Mouse (Mus musculus) kidney, embryonic 14.5 days (tissue): ENCODE results near the gene Spert. TPM values are rescaled to one million over a fixed set of nuclear protein-coding genes. Genes with fewer than 3 reads are reported as not detected.
A peak's percentile ranks its signal among the peaks of the same experiment; 100 is the strongest.

Experiments used
- ATAC-seq: fragments of 200-750 bp; cut with Nextera tagmentation; 2 replicates; pipeline ENCODE4 v1.8.0; 2017; ENCODE audit warnings: moderate number of reproducible peaks, mild to moderate bottlenecking, moderate TSS enrichment, moderate library complexity; ENCODE audit not compliant: low FRiP score, low TSS enrichment
- H3K27ac ChIP-seq: fragments of 300-500 bp; sonication (generic); 2 replicates; pipeline ENCODE4 v1.5.1; 2014; ENCODE audit warnings: low read depth, mild to moderate bottlenecking, low read length, moderate library complexity, mixed read lengths
- H3K27me3 ChIP-seq: fragments of 300-500 bp; sonication (generic); 2 replicates; pipeline ENCODE4 v1.6.1; 2014; ENCODE audit warnings: mild to moderate bottlenecking, low read length; ENCODE audit not compliant: control insufficient read depth, insufficient read depth
- H3K36me3 ChIP-seq: fragments of 300-500 bp; sonication (generic); 2 replicates; pipeline ENCODE4 v1.6.1; 2014; ENCODE audit warnings: low read length, mixed read lengths; ENCODE audit not compliant: control insufficient read depth, insufficient read depth
- H3K4me1 ChIP-seq: fragments of 300-500 bp; sonication (generic); 2 replicates; pipeline ENCODE4 v1.6.1; 2014; ENCODE audit warnings: low read length, mixed read lengths; ENCODE audit not compliant: control insufficient read depth, insufficient read depth
- H3K4me2 ChIP-seq: fragments of 300-500 bp; sonication (generic); replicated peaks from 2 replicates; pipeline ENCODE4 v1.6.1; 2014; ENCODE audit warnings: low read depth, mild to moderate bottlenecking, low read length
- H3K4me3 ChIP-seq: fragments of 300-500 bp; sonication (generic); 2 replicates; pipeline ENCODE4 v1.5.1; 2014; ENCODE audit warnings: mild to moderate bottlenecking, low read length
- H3K9ac ChIP-seq: fragments of 300-500 bp; sonication (generic); 2 replicates; pipeline ENCODE4 v1.6.1; 2014; ENCODE audit warnings: low read depth, mild to moderate bottlenecking, low read length, moderate library complexity
- H3K9me3 ChIP-seq: fragments of 300-500 bp; sonication (generic); 2 replicates; pipeline ENCODE4 v1.6.1; 2016; ENCODE audit warnings: low read length; ENCODE audit not compliant: control insufficient read depth
- WGBS: fragments of 180-500 bp; shearing (Covaris S2); extraction: QIAGEN DNeasy Blood & Tissue Kit; methylation state at CpG from one replicate; pipeline ENCODE4 v1.1.7; 2014; 5-methylcytosine and 5-hydroxymethylcytosine counted together
- polyA plus RNA-seq: library from polyadenylated mRNA; unstranded; fragments of >200 nt; fragmentation: Nextera tagmentation; extraction: Ambion mirVana; gene quantifications from 2 replicates; pipeline ENCODE4 v1.2.1, GENCODE M21; 2014

The Spert gene
- polyA plus RNA-seq, 1 experiment from 2014 or later = not detected

DNA sequence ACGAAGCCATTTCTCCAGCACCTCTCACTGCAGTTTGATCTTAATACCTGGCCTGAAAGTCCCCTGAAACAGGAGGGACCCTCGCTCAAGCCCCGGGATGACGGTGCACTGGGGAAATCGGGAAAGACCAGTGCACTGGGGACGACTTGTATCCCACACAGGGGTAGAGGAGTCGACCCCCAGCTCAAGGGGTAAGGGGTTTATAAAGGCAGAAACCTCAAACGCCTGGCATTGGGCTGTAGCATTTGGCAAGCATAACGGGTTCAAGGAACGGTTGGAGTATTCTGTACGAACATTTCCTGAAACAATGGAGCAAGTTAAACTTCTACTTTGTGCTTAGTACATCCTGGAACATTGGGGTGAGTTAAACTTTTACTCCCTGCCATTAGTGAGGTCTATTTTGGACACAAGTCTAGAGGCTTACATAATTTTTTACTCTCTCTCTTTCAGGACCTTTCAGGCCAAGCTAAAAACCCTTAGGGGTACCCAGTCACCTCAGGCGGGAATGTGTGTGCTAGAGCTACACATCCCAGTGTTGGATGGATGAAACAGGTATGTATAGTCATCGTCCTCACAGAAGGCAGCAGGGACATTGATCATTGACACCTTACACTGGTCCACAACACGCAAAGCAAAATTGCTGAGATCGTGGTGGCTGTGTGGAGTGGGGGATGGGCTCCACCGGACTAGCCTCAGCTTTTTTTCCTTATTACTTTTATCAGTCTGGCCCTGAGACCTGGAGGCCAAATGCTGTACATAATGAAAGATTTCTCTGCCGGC, 52.5 kb downstream of the Spert start:
- H3K27ac ChIP-seq = peak overlapping the region; percentile 37; the same call in 1 of the 2 replicates
- H3K4me3 ChIP-seq = no peak overlapping the region
- H3K9ac ChIP-seq = no peak overlapping the region
- H3K36me3 ChIP-seq = no peaks in the 10 kb centered on the region
- WGBS = 66% methylated on average over 17 of the region's 17 CpGs
- H3K27me3 ChIP-seq = no peaks in the 10 kb centered on the region
- H3K4me1 ChIP-seq = peaks cover 19% of the 10 kb centered on the region
- peak; percentile 28 for ATAC-seq
- H3K4me2 ChIP-seq = no peak overlapping the region; the same call in 1 of the 2 replicates
- no peaks in the 10 kb centered on the region for H3K9me3 ChIP-seq

DNA sequence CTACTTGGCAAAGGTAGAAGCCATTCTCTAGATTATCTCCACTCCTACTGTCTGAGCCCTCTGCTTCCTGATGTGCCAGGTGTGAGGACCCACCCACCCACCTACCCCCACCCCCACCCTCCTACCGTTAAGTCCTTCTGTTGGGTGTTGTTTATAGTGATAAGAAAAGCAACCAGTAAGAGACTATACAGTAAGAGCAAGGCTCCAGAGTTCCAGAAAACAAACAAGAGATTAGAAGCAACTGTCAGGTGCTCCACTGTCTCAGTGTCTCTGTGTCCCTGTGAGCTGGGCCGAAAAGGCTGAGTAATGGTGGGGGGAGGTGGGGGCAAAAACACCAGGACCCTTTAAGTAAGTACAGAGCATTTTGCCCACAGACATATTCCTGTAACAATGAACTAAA, 53.7 kb downstream of the Spert start:
- no peak for ATAC-seq
- H3K4me2 ChIP-seq = no peak overlapping the region
- 43% methylated on average over 2 of the region's 2 CpGs for WGBS

More for the DNA sequence above, 53.7 kb downstream of the Spert start:
- H3K4me3 ChIP-seq = no peak overlapping the region
- H3K27ac ChIP-seq = no peak overlapping the region
- peaks cover 19% of the 10 kb centered on the region for H3K4me1 ChIP-seq
- H3K27me3 ChIP-seq = no peaks in the 10 kb centered on the region
- no peaks in the 10 kb centered on the region for H3K9me3 ChIP-seq
- no peaks in the 10 kb centered on the region for H3K36me3 ChIP-seq
- H3K9ac ChIP-seq = no peak overlapping the region

Other genes with a start within 250 kb of the Spert start
- 0.09 and 0.28 TPM in 2 replicates for gene Siah3, start 137.1 kb downstream of the Spert start, polyA plus RNA-seq
- gene Erich6b, start 49.1 kb upstream of the Spert start, polyA plus RNA-seq = not detected in 2 replicates
- gene Cog3, start 161.4 kb upstream of the Spert start, polyA plus RNA-seq = 12.0 and 24.9 TPM in 2 replicates
- gene Slc25a30, start 193.9 kb upstream of the Spert start, polyA plus RNA-seq = 8.1 and 9.6 TPM in 2 replicates